Mouse (Mus musculus) kidney, adult 9 months (tissue): Measurements from ENCODE around the gene Ube2v1.
"Not testable (repeated sequence)": the region's sequence is repeated elsewhere in the genome, so short reads cannot be mapped to it uniquely, and the experiment has no call there.

Source experiments
- DNase-seq: peaks from one replicate; pipeline ENCODE4 v3.0.0; 2022

Gene Ube2v1

GRCm38 (mm10) chr2:167621255-167622087, 10.4 kb downstream of the Ube2v1 start:
- no peak for DNase-seq

- no peak for DNase-seq
These were observed 14.4 kb downstream of the Ube2v1 start for GRCm38 (mm10) chr2:167617472-167617871.

- DNase-seq = no peak
These were observed 14.9 kb downstream of the Ube2v1 start for GRCm38 (mm10) chr2:167617034-167617433.

- not testable (repeated sequence) for DNase-seq
These were observed 18.6 kb downstream of the Ube2v1 start for GRCm38 (mm10) chr2:167613335-167613734.

- DNase-seq = no peak
These were observed 19.8 kb downstream of the Ube2v1 start for GRCm38 (mm10) chr2:167612122-167612521.

- no peak for DNase-seq
These were observed 20.6 kb downstream of the Ube2v1 start for GRCm38 (mm10) chr2:167611287-167611686.

GRCm38 (mm10) chr2:167606745-167607123, 25.2 kb downstream of the Ube2v1 start:
- DNase-seq = no peak

GRCm38 (mm10) chr2:167605817-167606744, 25.8 kb downstream of the Ube2v1 start:
- no peak for DNase-seq

GRCm38 (mm10) chr2:167605178-167605794, 26.6 kb downstream of the Ube2v1 start:
- DNase-seq = peak; percentile 94

GRCm38 (mm10) chr2:167602978-167603377, 28.9 kb downstream of the Ube2v1 start:
- DNase-seq = no peak

- DNase-seq = no peak
These were observed 29.5 kb downstream of the Ube2v1 start for GRCm38 (mm10) chr2:167602364-167602763.

GRCm38 (mm10) chr2:167600481-167600995, 31.4 kb downstream of the Ube2v1 start:
- no peak for DNase-seq

- DNase-seq = no peak
These were observed 32.0 kb downstream of the Ube2v1 start for GRCm38 (mm10) chr2:167599917-167600316.

GRCm38 (mm10) chr2:167599195-167599594, 32.7 kb downstream of the Ube2v1 start:
- no peak for DNase-seq

- no peak for DNase-seq
These were observed 34.3 kb downstream of the Ube2v1 start for GRCm38 (mm10) chr2:167597492-167598186.

- no peak for DNase-seq
These were observed 35.0 kb downstream of the Ube2v1 start for GRCm38 (mm10) chr2:167596726-167597491.

- DNase-seq = no peak
These were observed 35.6 kb downstream of the Ube2v1 start for GRCm38 (mm10) chr2:167596262-167596661.

GRCm38 (mm10) chr2:167595761-167596171, 36.1 kb downstream of the Ube2v1 start:
- no peak for DNase-seq

GRCm38 (mm10) chr2:167594444-167594934, 37.4 kb downstream of the Ube2v1 start:
- DNase-seq = peak; percentile 86

- DNase-seq = no peak
These were observed 38.2 kb downstream of the Ube2v1 start for GRCm38 (mm10) chr2:167593551-167594250.
